Mouse (Mus musculus): ENCODE results near the gene Ralgapb.
"Not testable (repeated sequence)": the region's sequence is repeated elsewhere in the genome, so short reads cannot be mapped to it uniquely, and the experiment has no call there.

Gene Ralgapb

GRCm38 (mm10) chr2:158409595-158410021 lies at the start of gene Ralgapb:
Gene Ralgapb, plus strand, starts transcription at chr2:158409848.
- peak; percentile 98 for DNase-seq (ENCODE audit: low spot score)

GRCm38 (mm10) chr2:158360873-158361677 lies 48.6 kb upstream of the Ralgapb start:
- peak; percentile 72 for DNase-seq (ENCODE audit: low spot score)

GRCm38 (mm10) chr2:158361678-158362320 lies 47.8 kb upstream of the Ralgapb start:
- no peak for DNase-seq (ENCODE audit: low spot score)

GRCm38 (mm10) chr2:158364175-158364574 lies 45.5 kb upstream of the Ralgapb start:
- no peak for DNase-seq (ENCODE audit: low spot score)

- DNase-seq (ENCODE audit: low spot score): no peak
Measured at GRCm38 (mm10) chr2:158365099-158365850, 44.4 kb upstream of the Ralgapb start.

- no peak for DNase-seq (ENCODE audit: low spot score)
Measured at GRCm38 (mm10) chr2:158367654-158368053, 42.0 kb upstream of the Ralgapb start.

GRCm38 (mm10) chr2:158368313-158368712 lies 41.3 kb upstream of the Ralgapb start:
- DNase-seq (ENCODE audit: low spot score): no peak

- no peak for DNase-seq (ENCODE audit: low spot score)
Measured at GRCm38 (mm10) chr2:158369474-158370172, 40.0 kb upstream of the Ralgapb start.

- DNase-seq (ENCODE audit: low spot score): no peak
Measured at GRCm38 (mm10) chr2:158370173-158370550, 39.5 kb upstream of the Ralgapb start.

- no peak for DNase-seq (ENCODE audit: low spot score)
Measured at GRCm38 (mm10) chr2:158373061-158373460, 36.6 kb upstream of the Ralgapb start.

GRCm38 (mm10) chr2:158373516-158373915 lies 36.1 kb upstream of the Ralgapb start:
- no peak for DNase-seq (ENCODE audit: low spot score)

- DNase-seq (ENCODE audit: low spot score): peak; percentile 84
Measured at GRCm38 (mm10) chr2:158375443-158376122, 34.1 kb upstream of the Ralgapb start, which contains the start of gene Snhg11. Gene Snhg11, plus strand, starts transcription at chr2:158375638.

- DNase-seq (ENCODE audit: low spot score): no peak
Measured at GRCm38 (mm10) chr2:158376123-158376687, 33.4 kb upstream of the Ralgapb start.

- DNase-seq (ENCODE audit: low spot score): peak; percentile 31
Measured at GRCm38 (mm10) chr2:158376798-158377197, 32.9 kb upstream of the Ralgapb start.

GRCm38 (mm10) chr2:158377811-158378210 lies 31.8 kb upstream of the Ralgapb start:
- no peak for DNase-seq (ENCODE audit: low spot score)

- peak; percentile 51 for DNase-seq (ENCODE audit: low spot score)
Measured at GRCm38 (mm10) chr2:158379354-158380078, 30.1 kb upstream of the Ralgapb start.

- no peak for DNase-seq (ENCODE audit: low spot score)
Measured at GRCm38 (mm10) chr2:158386072-158386471, 23.6 kb upstream of the Ralgapb start.

- DNase-seq (ENCODE audit: low spot score): no peak
Measured at GRCm38 (mm10) chr2:158389421-158389820, 20.2 kb upstream of the Ralgapb start.

GRCm38 (mm10) chr2:158396369-158396768 lies 13.3 kb upstream of the Ralgapb start:
- no peak for DNase-seq (ENCODE audit: low spot score)

GRCm38 (mm10) chr2:158397140-158397539 lies 12.5 kb upstream of the Ralgapb start:
- DNase-seq (ENCODE audit: low spot score): not testable (repeated sequence)
